Mouse (Mus musculus) forebrain, embryonic 10.5 days (tissue): ENCODE measurements around the gene Pi4k2a. TPM values are rescaled to one million over a fixed set of nuclear protein-coding genes. Genes with fewer than 3 reads are reported as not detected.
A peak's percentile ranks its signal among the peaks of the same experiment; 100 is the strongest.
"Not testable (repeated sequence)": the region's sequence is repeated elsewhere in the genome, so short reads cannot be mapped to it uniquely, and the experiment has no call there.

Source experiments
- DNase-seq: peaks from one replicate; pipeline ENCODE4 v3.0.0-alpha.2; 2017; ENCODE audit warnings: low spot score; ENCODE audit errors: extremely low spot score
- H3K27ac ChIP-seq: fragments of 300-500 bp; sonication (generic); 2 replicates; pipeline ENCODE4 v1.5.1; 2016; ENCODE audit warnings: mild to moderate bottlenecking
- H3K27me3 ChIP-seq: fragments of 300-500 bp; sonication (generic); 2 replicates; pipeline ENCODE4 v1.6.1; 2016; ENCODE audit warnings: mild to moderate bottlenecking; ENCODE audit not compliant: poor library complexity, severe bottlenecking
- H3K36me3 ChIP-seq: fragments of 300-500 bp; sonication (generic); replicated peaks from 2 replicates; pipeline ENCODE4 v1.6.1; 2016; ENCODE audit warnings: mild to moderate bottlenecking, moderate library complexity
- H3K4me1 ChIP-seq: fragments of 300-500 bp; sonication (generic); 2 replicates; pipeline ENCODE4 v1.6.1; 2016
- H3K4me3 ChIP-seq: fragments of 300-500 bp; sonication (generic); 2 replicates; pipeline ENCODE4 v1.5.1; 2016; ENCODE audit warnings: mild to moderate bottlenecking, moderate library complexity
- H3K9me3 ChIP-seq: fragments of 300-500 bp; sonication (generic); 2 replicates; pipeline ENCODE4 v1.6.1; 2016; ENCODE audit warnings: mild to moderate bottlenecking, moderate library complexity
- WGBS: fragments of 180-500 bp; shearing (Covaris S2); methylation state at CpG from one replicate; pipeline ENCODE4 v1.1.7; 2016; 5-methylcytosine and 5-hydroxymethylcytosine counted together
- polyA plus RNA-seq: library from polyadenylated mRNA; unstranded; fragments of >200 nt; fragmentation: Nextera tagmentation; extraction: Ambion mirVana; gene quantifications from 2 replicates; pipeline ENCODE4 v1.2.1, GENCODE M21; 2016

The Pi4k2a gene
- polyA plus RNA-seq, 1 experiment from 2014 or later: 21.3 TPM

DNA sequence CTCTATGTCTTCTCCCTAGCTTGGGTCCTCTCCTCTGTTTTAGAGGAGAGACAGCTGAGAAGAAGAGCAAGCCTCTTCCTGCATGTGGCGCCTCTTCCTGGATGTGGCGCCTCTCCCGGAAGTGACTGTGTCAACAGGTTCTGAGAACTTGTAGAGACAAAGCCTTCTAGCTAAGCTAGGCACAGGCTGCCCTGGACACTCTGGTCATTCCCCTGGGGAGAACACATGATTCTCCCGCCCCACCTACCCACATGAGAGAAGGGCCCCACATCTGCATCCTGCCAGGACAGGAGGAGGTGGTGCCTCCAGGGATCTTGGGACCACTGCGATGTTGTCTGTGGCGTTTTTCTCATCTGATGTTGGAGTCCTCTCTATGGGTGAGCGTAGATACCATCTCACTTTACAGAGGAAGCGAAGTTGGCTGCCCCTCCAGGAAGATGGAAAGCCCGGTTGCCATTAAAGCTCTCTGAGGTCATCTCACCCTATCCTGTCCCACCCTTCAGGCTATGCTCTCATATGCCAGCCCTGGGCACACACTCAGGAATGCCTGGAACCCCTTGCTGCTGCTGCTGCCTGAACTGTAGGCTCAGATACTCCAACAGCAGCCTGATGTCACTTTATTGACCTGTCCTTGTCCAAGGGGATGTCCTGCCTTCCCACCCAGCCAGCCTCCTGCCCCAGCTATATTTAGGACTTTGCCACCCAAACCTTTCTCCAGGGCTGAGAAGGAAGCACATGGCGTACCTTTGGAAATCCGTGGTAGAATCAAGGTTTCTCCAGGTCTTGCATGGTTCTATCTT, 21.6 kb upstream of the Pi4k2a start:
- Histone ChIP-seq H3K36me3 (0 out of 2 replicates have a peak, but pooled peaks cover 4% of the 10 kb centered on the region), H3K9me3 (no peaks in the 10 kb centered on the region), H3K27ac (no peak overlapping the region), H3K4me3 (no peak overlapping the region), H3K27me3 (no peaks in the 10 kb centered on the region), H3K4me1 (0 out of 2 replicates have a peak, but pooled peaks cover 4% of the 10 kb centered on the region)
- WGBS: 86% methylated on average over 11 of the region's 11 CpGs
- no peak for DNase-seq

DNA sequence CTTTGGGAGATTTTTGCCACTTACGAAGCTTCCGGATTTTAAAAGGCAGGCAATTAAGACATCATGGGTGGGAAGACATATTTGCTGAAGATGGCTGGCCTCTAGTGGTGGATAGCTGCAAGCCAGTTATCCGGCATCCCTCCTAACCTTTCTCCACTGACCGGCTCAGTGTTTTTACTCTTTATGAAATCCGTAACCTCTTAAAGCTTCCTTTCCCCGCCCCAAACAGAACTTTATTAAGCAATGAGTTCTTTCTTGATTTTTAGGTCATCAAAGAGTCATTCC, 21.1 kb upstream of the Pi4k2a start:
- Histone ChIP-seq H3K27me3 (no peaks in the 10 kb centered on the region), H3K36me3 (0 out of 2 replicates have a peak, but pooled peaks cover 4% of the 10 kb centered on the region), H3K9me3 (no peaks in the 10 kb centered on the region), H3K27ac (no peak overlapping the region), H3K4me3 (no peak overlapping the region), H3K4me1 (0 out of 2 replicates have a peak, but pooled peaks cover 4% of the 10 kb centered on the region)
- no peak for DNase-seq
- 80% methylated on average over 6 of the region's 6 CpGs for WGBS

DNA sequence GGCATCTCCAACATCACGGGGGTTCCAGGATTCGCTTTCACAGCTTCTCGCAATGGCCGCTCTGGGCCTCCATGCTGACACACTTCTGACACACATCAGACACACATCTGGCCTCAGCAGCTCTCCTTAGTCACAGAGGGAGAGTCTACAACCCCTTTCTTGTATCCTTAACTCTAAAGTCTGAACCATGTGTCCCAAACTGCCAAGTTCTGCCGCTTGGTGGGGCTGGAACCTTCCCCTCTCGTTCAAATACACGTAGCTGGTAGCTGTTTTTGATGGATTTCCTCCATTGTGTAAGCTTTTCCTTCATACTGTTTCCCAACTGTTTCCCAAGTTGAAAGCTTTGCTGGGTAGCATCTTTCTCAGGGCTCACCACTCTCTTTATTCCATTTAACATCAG, 19.0 kb upstream of the Pi4k2a start:
- H3K9me3 ChIP-seq: no peaks in the 10 kb centered on the region
- H3K27me3 ChIP-seq: no peaks in the 10 kb centered on the region
- H3K4me1 ChIP-seq: 0 out of 2 replicates have a peak, but pooled peaks cover 4% of the 10 kb centered on the region
- no peak for DNase-seq
- peaks cover 23% of the 10 kb centered on the region for H3K36me3 ChIP-seq
- H3K27ac ChIP-seq: no peak overlapping the region
- H3K4me3 ChIP-seq: no peak overlapping the region
- 81% methylated on average over 7 of the region's 7 CpGs for WGBS

DNA sequence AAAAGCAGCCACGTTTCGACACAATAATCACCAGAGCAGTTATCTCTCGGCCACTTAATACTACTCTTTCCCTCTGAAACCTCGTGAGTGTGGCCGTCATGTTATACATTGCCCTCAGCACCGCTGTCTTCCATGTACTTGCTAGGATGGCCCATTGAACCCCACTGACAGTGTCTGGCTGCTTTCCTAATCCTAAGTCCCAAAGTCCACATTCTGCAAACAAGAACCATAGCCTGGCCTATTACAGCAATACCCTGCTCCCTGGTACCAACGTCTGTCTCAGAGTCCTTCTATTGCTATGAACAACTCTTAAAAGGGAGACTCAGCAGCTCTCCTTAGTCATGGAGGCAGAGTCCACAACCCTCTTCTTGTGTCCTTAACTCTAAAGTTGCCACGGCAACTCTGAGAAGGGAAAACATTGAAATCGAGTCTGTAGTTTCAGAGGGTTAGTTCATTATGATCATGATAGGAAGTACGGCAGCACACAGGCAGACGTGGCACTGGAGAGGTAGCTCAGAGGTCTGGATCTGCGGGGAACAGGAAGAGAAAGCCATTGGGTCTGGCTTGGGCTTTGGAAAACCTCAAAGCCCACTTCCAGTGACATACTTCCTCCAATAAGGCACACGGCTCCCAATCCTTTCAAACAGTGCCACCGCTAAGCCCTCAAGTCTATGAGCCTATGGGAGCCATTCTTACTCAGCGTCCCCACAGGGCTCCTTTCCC, 18.2 kb upstream of the Pi4k2a start:
- WGBS: 83% methylated on average over 15 of the region's 15 CpGs
- Histone ChIP-seq H3K36me3 (peaks cover 29% of the 10 kb centered on the region), H3K27ac (no peak overlapping the region), H3K4me1 (0 out of 2 replicates have a peak, but pooled peaks cover 4% of the 10 kb centered on the region), H3K4me3 (no peak overlapping the region), H3K9me3 (no peaks in the 10 kb centered on the region), H3K27me3 (no peaks in the 10 kb centered on the region)
- no peak for DNase-seq

DNA sequence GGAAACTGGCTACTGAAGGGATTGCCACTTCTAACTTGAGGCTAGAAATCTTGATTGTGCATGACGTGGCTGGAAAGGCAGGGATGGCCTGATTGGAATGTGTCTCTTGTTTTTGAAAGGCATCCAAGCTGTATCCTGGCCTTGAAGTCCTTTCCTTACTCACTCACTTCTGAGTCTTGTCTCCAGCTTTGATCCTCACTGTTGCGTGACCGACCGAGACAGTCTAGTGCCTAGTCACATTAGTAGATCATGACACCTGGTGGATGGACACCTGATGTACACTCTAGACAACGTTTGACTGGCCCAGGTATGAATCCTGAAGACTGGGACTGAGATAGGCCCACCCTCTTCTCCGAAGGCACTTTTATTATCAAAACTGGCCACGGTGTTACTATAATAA, 17.5 kb upstream of the Pi4k2a start:
- WGBS: 81% methylated on average over 7 of the region's 7 CpGs
- Histone ChIP-seq H3K9me3 (no peaks in the 10 kb centered on the region), H3K4me1 (0 out of 2 replicates have a peak, but pooled peaks cover 4% of the 10 kb centered on the region), H3K27ac (no peak overlapping the region), H3K4me3 (no peak overlapping the region), H3K27me3 (no peaks in the 10 kb centered on the region), H3K36me3 (peaks cover 35% of the 10 kb centered on the region)
- DNase-seq: no peak

- peaks cover 45% of the 10 kb centered on the region for H3K36me3 ChIP-seq
These were observed 15.2 kb upstream of the Pi4k2a start for GRCm38 (mm10) chr19:42075051-42075450.

DNA sequence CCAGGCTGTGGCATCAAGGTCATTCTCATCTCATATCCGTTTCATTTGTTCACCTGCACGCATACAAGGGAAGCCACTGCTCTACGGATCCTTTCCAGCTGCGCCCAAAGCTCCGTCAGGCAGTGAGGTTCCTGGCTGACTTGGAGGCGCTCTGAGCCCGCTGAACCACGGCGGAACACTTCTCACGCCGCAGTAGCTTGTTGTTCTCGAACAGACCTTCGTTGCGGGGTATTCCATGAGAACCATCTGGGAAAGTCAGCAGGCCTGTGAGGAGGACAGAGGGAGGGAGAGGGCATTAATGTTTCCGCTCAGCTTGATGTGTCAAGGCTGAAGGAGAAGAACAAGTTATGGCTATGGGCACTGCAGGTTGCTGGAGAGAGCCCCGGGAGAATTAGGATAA, 14.3 kb upstream of the Pi4k2a start:
- no peak overlapping the region for H3K27ac ChIP-seq
- DNase-seq: no peak
- WGBS: 94% methylated on average over 16 of the region's 16 CpGs
- H3K4me1 ChIP-seq: no peaks in the 10 kb centered on the region
- H3K36me3 ChIP-seq: peaks cover 45% of the 10 kb centered on the region
- H3K9me3 ChIP-seq: no peaks in the 10 kb centered on the region
- no peak overlapping the region for H3K4me3 ChIP-seq
- no peaks in the 10 kb centered on the region for H3K27me3 ChIP-seq

More at GRCm38 (mm10) chr19:42075051-42075450, 15.2 kb upstream of the Pi4k2a start:
- Histone ChIP-seq H3K4me1 (0 out of 2 replicates have a peak, but pooled peaks cover 2% of the 10 kb centered on the region), H3K27me3 (no peaks in the 10 kb centered on the region), H3K27ac (no peak overlapping the region), H3K9me3 (no peaks in the 10 kb centered on the region), H3K4me3 (no peak overlapping the region)
- DNase-seq: no peak
- 87% methylated on average over 2 of the region's 2 CpGs for WGBS

DNA sequence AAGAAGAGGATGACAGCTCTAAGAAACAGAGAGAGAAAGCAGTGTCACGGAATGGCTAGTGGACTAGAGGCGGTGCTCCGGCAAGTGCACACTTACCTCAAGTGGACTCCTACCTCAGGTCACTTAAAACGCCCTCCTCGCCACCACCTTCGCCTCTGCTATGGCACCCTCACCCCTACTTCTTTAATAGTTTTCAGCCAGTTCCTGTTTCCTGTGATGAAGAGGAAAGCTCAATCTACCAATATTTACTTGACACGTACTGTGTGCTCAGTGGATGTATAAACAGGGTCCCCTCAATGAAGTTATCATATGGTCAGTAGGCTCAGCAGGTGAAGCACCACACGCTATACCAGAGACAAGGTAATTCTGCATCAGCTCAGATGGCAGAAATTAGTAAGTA, 11.7 kb upstream of the Pi4k2a start:
- peaks cover 41% of the 10 kb centered on the region for H3K36me3 ChIP-seq
- no peaks in the 10 kb centered on the region for H3K9me3 ChIP-seq
- no peaks in the 10 kb centered on the region for H3K4me1 ChIP-seq
- H3K27me3 ChIP-seq: no peaks in the 10 kb centered on the region
- no peak for DNase-seq
- WGBS: 97% methylated on average over 8 of the region's 8 CpGs
- H3K27ac ChIP-seq: no peak overlapping the region
- no peak overlapping the region for H3K4me3 ChIP-seq

GRCm38 (mm10) chr19:42079006-42079405, 11.3 kb upstream of the Pi4k2a start:
- no peak for DNase-seq
- no peaks in the 10 kb centered on the region for H3K9me3 ChIP-seq
- no peaks in the 10 kb centered on the region for H3K27me3 ChIP-seq
- WGBS: 96% methylated on average over 12 of the region's 12 CpGs
- no peaks in the 10 kb centered on the region for H3K4me1 ChIP-seq
- no peak overlapping the region for H3K4me3 ChIP-seq
- no peak overlapping the region for H3K27ac ChIP-seq
- H3K36me3 ChIP-seq: peaks cover 41% of the 10 kb centered on the region

DNA sequence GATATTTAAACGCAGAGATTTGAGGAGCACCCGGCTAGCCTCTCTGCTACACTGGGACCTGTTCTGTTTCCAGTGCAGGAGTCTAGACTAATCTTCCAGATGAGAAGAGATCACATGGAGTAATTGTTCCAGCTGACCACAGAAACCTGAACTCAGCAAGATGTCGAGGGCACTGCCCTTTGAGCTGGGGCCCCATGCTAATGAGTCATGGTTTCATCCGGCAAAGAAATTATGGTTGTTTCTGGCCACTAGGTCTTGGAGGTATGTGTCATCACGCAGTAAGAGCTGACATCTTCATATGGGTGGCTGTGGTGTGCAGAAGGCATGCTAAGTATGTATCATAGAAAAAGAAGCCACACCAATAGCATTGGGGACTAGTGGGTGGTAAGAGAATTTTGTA, 10.3 kb upstream of the Pi4k2a start:
- H3K4me3 ChIP-seq: no peak overlapping the region
- no peaks in the 10 kb centered on the region for H3K4me1 ChIP-seq
- whole genome bisulfite sequencing: 79% methylated on average over 5 of the region's 5 CpGs
- no peak overlapping the region for H3K27ac ChIP-seq
- no peaks in the 10 kb centered on the region for H3K27me3 ChIP-seq
- peaks cover 35% of the 10 kb centered on the region for H3K36me3 ChIP-seq
- no peak for DNase-seq
- no peaks in the 10 kb centered on the region for H3K9me3 ChIP-seq

DNA sequence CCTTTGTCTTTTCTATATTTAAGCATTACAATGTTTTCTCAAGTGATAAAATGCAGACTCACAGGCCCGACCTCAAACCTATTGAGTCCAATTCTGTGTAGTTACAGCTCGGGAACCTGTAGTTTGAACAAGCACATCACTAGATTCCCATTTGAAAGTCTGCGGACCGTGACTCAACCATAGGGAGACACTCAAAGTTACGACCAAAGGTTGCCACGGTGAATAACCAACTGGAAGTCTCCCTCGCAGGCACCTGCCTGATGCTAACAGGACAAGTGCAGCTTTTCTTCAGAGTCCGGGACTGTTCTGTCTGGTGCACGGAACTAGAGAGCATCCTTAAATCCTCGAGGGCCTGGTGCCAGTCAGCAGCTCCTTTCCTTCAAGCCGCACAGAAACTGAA, 9.8 kb upstream of the Pi4k2a start:
- no peak for DNase-seq
- Histone ChIP-seq H3K4me3 (no peak overlapping the region), H3K27me3 (no peaks in the 10 kb centered on the region), H3K4me1 (peaks cover 3% of the 10 kb centered on the region), H3K9me3 (no peaks in the 10 kb centered on the region), H3K27ac (no peak overlapping the region), H3K36me3 (peaks cover 29% of the 10 kb centered on the region)
- WGBS: 89% methylated on average over 11 of the region's 11 CpGs

- Histone ChIP-seq H3K4me1 (peaks cover 13% of the 10 kb centered on the region), H3K36me3 (peaks cover 18% of the 10 kb centered on the region)
- 96% methylated on average over 5 of the region's 5 CpGs for WGBS
- H3K4me3 ChIP-seq, H3K27me3 ChIP-seq, H3K9me3 ChIP-seq, DNase-seq, H3K27ac ChIP-seq: not testable (repeated sequence)
These were observed 8.7 kb upstream of the Pi4k2a start for GRCm38 (mm10) chr19:42081613-42082012.

GRCm38 (mm10) chr19:42085690-42086089, 4.6 kb upstream of the Pi4k2a start:
- peaks cover 25% of the 10 kb centered on the region for H3K4me1 ChIP-seq
- no peak for DNase-seq
- WGBS: 8% methylated on average over 10 of the region's 10 CpGs
- no peaks in the 10 kb centered on the region for H3K27me3 ChIP-seq
- peak overlapping the region; percentile 93 for H3K27ac ChIP-seq
- H3K36me3 ChIP-seq: no peaks in the 10 kb centered on the region
- H3K9me3 ChIP-seq: no peaks in the 10 kb centered on the region
- H3K4me3 ChIP-seq: peak overlapping the region; percentile 83
